Mouse (Mus musculus) bone marrow macrophage, adult 2 months (primary cell): Measurements from ENCODE around the gene Plxdc1.

Source experiments
- CTCF ChIP-seq: IDR thresholded peaks from 2 replicates; pipeline ENCODE4 v1.5.1; 2012; ENCODE audit warnings: low read depth, mild to moderate bottlenecking, low read length, moderate library complexity
- POLR2A ChIP-seq: IDR thresholded peaks from 2 replicates; pipeline ENCODE4 v1.6.1; 2012; ENCODE audit warnings: mild to moderate bottlenecking, low read depth, low read length, borderline replicate concordance

- TF ChIP-seq CTCF: no peak
- TF ChIP-seq POLR2A: no peak
Measured at GRCm38 (mm10) chr11:97978392-97978791, 7.9 kb downstream of the Plxdc1 start.
